Mouse (Mus musculus): Measurements from ENCODE around the gene Mycn. TPM values are rescaled to one million over a fixed set of nuclear protein-coding genes. Genes with fewer than 3 reads are reported as not detected.

Mycn gene
- polyA plus RNA-seq, 1 experiment = 2.4 TPM

- WGBS = 2% methylated on average over 69 of the region's 69 CpGs
- DNase-seq = peak; percentile 22
- Histone ChIP-seq H3K27ac (ENCODE audit: insufficient read depth, low read depth, low read length) (peak overlapping the region; percentile 20; the same call in 1 of the 2 replicates), H3K4me3 (ENCODE audit: insufficient read depth, low read depth, low read length) (peak overlapping the region; percentile 81), H3K27me3 (replicated peaks; ENCODE audit: control insufficient read depth, insufficient read depth, low read length) (no peaks in the 10 kb centered on the region), H3K36me3 (ENCODE audit: control insufficient read depth, insufficient read depth, low read length) (no peaks in the 10 kb centered on the region; the same call in 1 of the 2 replicates), H3K4me1 (ENCODE audit: control insufficient read depth, insufficient read depth, low read length) (peaks cover 5% of the 10 kb centered on the region; the same call in 1 of the 2 replicates)
- TF ChIP-seq CTCF (conservative IDR thresholded peaks at IDR 0.05; ENCODE audit: insufficient read depth, insufficient read length, low read depth, low read length) (no peak), POLR2A (IDR thresholded peaks at IDR 0.05; ENCODE audit: low read depth, low read length) (no peak)
Measured at GRCm38 (mm10) chr12:12939581-12940465, 1.9 kb downstream of the Mycn start.

- Histone ChIP-seq H3K27ac (ENCODE audit: insufficient read depth, low read depth, low read length) (peak overlapping the region; percentile 79), H3K27me3 (replicated peaks; ENCODE audit: control insufficient read depth, insufficient read depth, low read length) (no peaks in the 10 kb centered on the region), H3K36me3 (ENCODE audit: control insufficient read depth, insufficient read depth, low read length) (no peaks in the 10 kb centered on the region; the same call in 1 of the 2 replicates), H3K4me1 (ENCODE audit: control insufficient read depth, insufficient read depth, low read length) (peaks cover 5% of the 10 kb centered on the region; the same call in 1 of the 2 replicates), H3K4me3 (ENCODE audit: insufficient read depth, low read depth, low read length) (peak overlapping the region; percentile 81)
- whole genome bisulfite sequencing = 2% methylated on average over 12 of the region's 12 CpGs
- peak; percentile 69 for DNase-seq
- TF ChIP-seq POLR2A (IDR thresholded peaks at IDR 0.05; ENCODE audit: low read depth, low read length) = no peak
- TF ChIP-seq CTCF (conservative IDR thresholded peaks at IDR 0.05; ENCODE audit: insufficient read depth, insufficient read length, low read depth, low read length) = peak; percentile 60
Measured at GRCm38 (mm10) chr12:12938850-12939249, 2.9 kb downstream of the Mycn start.

GRCm38 (mm10) chr12:12938361-12938760 is 3.4 kb downstream of the Mycn start:
- H3K27me3 ChIP-seq (replicated peaks; ENCODE audit: control insufficient read depth, insufficient read depth, low read length) = no peaks in the 10 kb centered on the region
- DNase-seq = peak; percentile 91
- no peak for TF ChIP-seq CTCF (conservative IDR thresholded peaks at IDR 0.05; ENCODE audit: insufficient read depth, insufficient read length, low read depth, low read length)
- TF ChIP-seq POLR2A (IDR thresholded peaks at IDR 0.05; ENCODE audit: low read depth, low read length) = no peak
- WGBS = 5% methylated on average over 7 of the region's 7 CpGs
- no peaks in the 10 kb centered on the region; the same call in 1 of the 2 replicates for H3K36me3 ChIP-seq (ENCODE audit: control insufficient read depth, insufficient read depth, low read length)
- peak overlapping the region; percentile 81 for H3K4me3 ChIP-seq (ENCODE audit: insufficient read depth, low read depth, low read length)
- peak overlapping the region; percentile 79 for H3K27ac ChIP-seq (ENCODE audit: insufficient read depth, low read depth, low read length)
- H3K4me1 ChIP-seq (ENCODE audit: control insufficient read depth, insufficient read depth, low read length) = peaks cover 5% of the 10 kb centered on the region; the same call in 1 of the 2 replicates

GRCm38 (mm10) chr12:12937746-12938145 is 4.0 kb downstream of the Mycn start:
- H3K4me3 ChIP-seq (ENCODE audit: insufficient read depth, low read depth, low read length) = no peak overlapping the region; the same call in 1 of the 2 replicates
- H3K27ac ChIP-seq (ENCODE audit: insufficient read depth, low read depth, low read length) = no peak overlapping the region
- no peaks in the 10 kb centered on the region for H3K27me3 ChIP-seq (replicated peaks; ENCODE audit: control insufficient read depth, insufficient read depth, low read length)
- TF ChIP-seq POLR2A (IDR thresholded peaks at IDR 0.05; ENCODE audit: low read depth, low read length) (no peak), CTCF (conservative IDR thresholded peaks at IDR 0.05; ENCODE audit: insufficient read depth, insufficient read length, low read depth, low read length) (no peak)
- DNase-seq = no peak
- H3K36me3 ChIP-seq (ENCODE audit: control insufficient read depth, insufficient read depth, low read length) = no peaks in the 10 kb centered on the region; the same call in 1 of the 2 replicates
- peaks cover 5% of the 10 kb centered on the region; the same call in 1 of the 2 replicates for H3K4me1 ChIP-seq (ENCODE audit: control insufficient read depth, insufficient read depth, low read length)
- WGBS = 37% methylated on average over 9 of the region's 9 CpGs

GRCm38 (mm10) chr12:12937088-12937487 is 4.6 kb downstream of the Mycn start:
- H3K4me1 ChIP-seq (ENCODE audit: control insufficient read depth, insufficient read depth, low read length) = peaks cover 5% of the 10 kb centered on the region; the same call in 1 of the 2 replicates
- no peak for TF ChIP-seq POLR2A (IDR thresholded peaks at IDR 0.05; ENCODE audit: low read depth, low read length)
- TF ChIP-seq CTCF (conservative IDR thresholded peaks at IDR 0.05; ENCODE audit: insufficient read depth, insufficient read length, low read depth, low read length) = no peak
- no peaks in the 10 kb centered on the region; the same call in 1 of the 2 replicates for H3K36me3 ChIP-seq (ENCODE audit: control insufficient read depth, insufficient read depth, low read length)
- H3K27ac ChIP-seq (ENCODE audit: insufficient read depth, low read depth, low read length) = no peak overlapping the region
- DNase-seq = no peak
- 79% methylated on average over 30 of the region's 30 CpGs for WGBS
- H3K27me3 ChIP-seq (replicated peaks; ENCODE audit: control insufficient read depth, insufficient read depth, low read length) = no peaks in the 10 kb centered on the region
- no peak overlapping the region for H3K4me3 ChIP-seq (ENCODE audit: insufficient read depth, low read depth, low read length)

- H3K27ac ChIP-seq (ENCODE audit: insufficient read depth, low read depth, low read length) = no peak overlapping the region
- no peak for DNase-seq
Measured at GRCm38 (mm10) chr12:12932238-12932637, 9.5 kb downstream of the Mycn start.

GRCm38 (mm10) chr12:12928239-12928638 is 13.5 kb downstream of the Mycn start:
- Histone ChIP-seq H3K4me3 (ENCODE audit: insufficient read depth, low read depth, low read length) (no peak overlapping the region), H3K36me3 (ENCODE audit: control insufficient read depth, insufficient read depth, low read length) (no peaks in the 10 kb centered on the region), H3K27ac (ENCODE audit: insufficient read depth, low read depth, low read length) (no peak overlapping the region), H3K4me1 (ENCODE audit: control insufficient read depth, insufficient read depth, low read length) (peaks cover 3% of the 10 kb centered on the region; the same call in 1 of the 2 replicates), H3K27me3 (replicated peaks; ENCODE audit: control insufficient read depth, insufficient read depth, low read length) (no peaks in the 10 kb centered on the region)
- DNase-seq = no peak
- TF ChIP-seq CTCF (conservative IDR thresholded peaks at IDR 0.05; ENCODE audit: insufficient read depth, insufficient read length, low read depth, low read length) = no peak
- no peak for TF ChIP-seq POLR2A (IDR thresholded peaks at IDR 0.05; ENCODE audit: low read depth, low read length)
- WGBS = 58% methylated on average over 3 of the region's 3 CpGs

More at GRCm38 (mm10) chr12:12932238-12932637, 9.5 kb downstream of the Mycn start:
- peaks cover 3% of the 10 kb centered on the region; the same call in 1 of the 2 replicates for H3K4me1 ChIP-seq (ENCODE audit: control insufficient read depth, insufficient read depth, low read length)
- no peaks in the 10 kb centered on the region for H3K27me3 ChIP-seq (replicated peaks; ENCODE audit: control insufficient read depth, insufficient read depth, low read length)
- TF ChIP-seq POLR2A (IDR thresholded peaks at IDR 0.05; ENCODE audit: low read depth, low read length) = no peak
- no peak for TF ChIP-seq CTCF (conservative IDR thresholded peaks at IDR 0.05; ENCODE audit: insufficient read depth, insufficient read length, low read depth, low read length)
- H3K4me3 ChIP-seq (ENCODE audit: insufficient read depth, low read depth, low read length) = no peak overlapping the region
- no peaks in the 10 kb centered on the region; the same call in 1 of the 2 replicates for H3K36me3 ChIP-seq (ENCODE audit: control insufficient read depth, insufficient read depth, low read length)
- 57% methylated on average over 7 of the region's 7 CpGs for WGBS
